Mouse (Mus musculus) natural killer cell, adult 2 months (primary cell): ENCODE measurements around the gene Nrm.

Source experiments
- DNase-seq, 2 experiments: peaks; one replicate each; pipeline ENCODE4 v3.0.0; 2022; ENCODE audit warnings: low spot score in 2 of 2

The Nrm gene

GRCm38 (mm10) chr17:35866911-35867890 is 6.1 kb downstream of the Nrm start:
- DNase-seq = peak; percentile 52 to 61

- peak; percentile 16 to 33 for DNase-seq
Observed at GRCm38 (mm10) chr17:35868165-35868820, 7.2 kb downstream of the Nrm start.

GRCm38 (mm10) chr17:35868961-35869345 is 7.8 kb downstream of the Nrm start:
- no peak for DNase-seq

- DNase-seq = no peak
Observed at GRCm38 (mm10) chr17:35869346-35870067, 8.4 kb downstream of the Nrm start.

- DNase-seq = peak; percentile 70 to 81
Observed at GRCm38 (mm10) chr17:35870151-35870883, 9.2 kb downstream of the Nrm start.

GRCm38 (mm10) chr17:35870884-35871696 is 10.0 kb downstream of the Nrm start:
- DNase-seq = peak; percentile 58 to 77

- peak; percentile 70 to 83 for DNase-seq
Observed at GRCm38 (mm10) chr17:35873774-35874519, 12.8 kb downstream of the Nrm start.

- DNase-seq = no peak
Observed at GRCm38 (mm10) chr17:35874721-35875120, 13.6 kb downstream of the Nrm start.

GRCm38 (mm10) chr17:35879245-35880057 is 18.3 kb downstream of the Nrm start, which contains the start of gene Dhx16:
TSS of gene Dhx16 (plus strand) at chr17:35879819.
- DNase-seq = peak; percentile 87 to 91

GRCm38 (mm10) chr17:35882924-35883323 is 21.8 kb downstream of the Nrm start:
- no peak for DNase-seq

GRCm38 (mm10) chr17:35883777-35884176 is 22.7 kb downstream of the Nrm start:
- DNase-seq = no peak

GRCm38 (mm10) chr17:35887725-35888124 is 26.6 kb downstream of the Nrm start:
- DNase-seq = no peak

- peak; percentile 87 to 91 for DNase-seq
Observed at GRCm38 (mm10) chr17:35896781-35897643, 35.9 kb downstream of the Nrm start, which contains the start of gene 2310061I04Rik. TSS of gene 2310061I04Rik (minus strand) at chr17:35897431.

GRCm38 (mm10) chr17:35897644-35898573 is 36.8 kb downstream of the Nrm start:
- DNase-seq = no peak

- no peak for DNase-seq
Observed at GRCm38 (mm10) chr17:35900636-35901035, 39.5 kb downstream of the Nrm start.

- no peak for DNase-seq
Observed at GRCm38 (mm10) chr17:35903343-35903991, 42.3 kb downstream of the Nrm start.
